Mouse (Mus musculus) Patski (cell line): ENCODE measurements around the gene Rhot2. TPM values are rescaled to one million over a fixed set of nuclear protein-coding genes. Genes with fewer than 3 reads are reported as not detected.

Experiments used
- ATAC-seq: fragments of 100-300 bp; one replicate; pipeline ENCODE4 v1.8.0; 2021
- CTCF ChIA-PET: fragments of 350-600 bp; sonication (Branson Sonifier 250); formaldehyde crosslinking; loops from one replicate; lab custom pipeline; 2022; ENCODE audit warnings: inconsistent platforms; lab: Charles Lee
- POLR2A ChIA-PET: fragments of 350-600 bp; sonication (Branson Sonifier 250); formaldehyde crosslinking; loops from one replicate; lab custom pipeline; 2022; ENCODE audit warnings: antibody characterized with exemption, inconsistent platforms; lab: Charles Lee
- DNase-seq: peaks from one replicate; pipeline ENCODE4 v3.0.0-alpha.2; 2011; ENCODE audit warnings: low read depth, low spot score
- H3K27me3 ChIP-seq: fragments of 371-371 bp; one replicate; pipeline ENCODE4 v1.5.1; 2021
- CTCF ChIP-seq: fragments of 100-300 bp; IDR thresholded peaks from one replicate; pipeline ENCODE4 v1.5.1; 2021
- in situ Hi-C: fragments of 300-500 bp; cut with MboI; formaldehyde crosslinking; loops from 3 replicates; pipeline ENCODE4 v1.11.1; 2018; ENCODE audit warnings: low pct_unique_long_range_greater_than_20kb, mixed read lengths
- polyA plus RNA-seq: library from polyadenylated mRNA; unstranded; gene quantifications from one replicate; pipeline ENCODE4 v1.2.3, GENCODE M21; 2021

Rhot2 gene
- polyA plus RNA-seq, 1 experiment from 2014 or later, result 96.4 TPM

DNA sequence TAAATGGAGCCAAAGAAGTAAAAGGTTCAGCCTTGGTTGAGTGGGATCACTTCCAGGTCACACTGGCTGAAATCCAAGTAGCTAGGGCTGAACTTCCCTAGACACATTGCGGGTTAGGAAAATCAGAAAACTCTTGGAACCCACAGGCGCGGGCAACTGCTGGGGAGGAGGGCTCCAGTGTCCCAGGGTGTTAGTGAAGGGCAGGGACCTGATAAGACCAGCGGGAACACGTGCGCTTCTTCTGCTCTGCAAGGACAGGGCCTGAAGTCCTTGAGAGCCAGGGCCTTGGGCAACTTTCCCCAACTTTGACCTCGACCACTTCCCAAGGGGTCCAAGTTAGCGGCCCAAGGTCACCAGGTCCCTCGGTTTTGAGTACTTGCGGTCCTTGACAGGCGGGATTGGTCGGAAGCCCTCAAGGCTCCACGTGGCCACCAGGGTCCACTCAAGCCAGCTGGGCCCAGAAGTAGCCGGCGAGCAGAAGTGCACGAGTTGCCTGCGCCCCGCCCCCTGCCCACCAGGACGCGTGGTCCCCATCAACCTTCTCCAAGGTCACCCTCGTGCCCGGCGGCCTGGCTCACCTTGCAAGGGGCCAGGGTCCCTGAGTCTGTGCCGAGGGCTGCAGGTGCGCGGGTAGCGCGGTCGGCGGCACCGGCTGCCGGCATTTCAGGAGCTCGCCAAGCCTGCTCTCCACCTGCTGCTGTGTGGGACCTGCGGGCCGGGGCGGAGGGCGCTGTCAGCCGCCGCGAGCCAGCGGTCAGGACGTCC is 23.4 kb upstream of the Rhot2 start:
- ATAC-seq (peak; percentile 45), DNase-seq (no peak)
- in situ Hi-C loops, result no loop called here
- POLR2A ChIA-PET, result interaction anchor here (1.3 to 1.6 kb wide), 2 partner anchors 9 to 11 kb away, joined by 3 to 8 read pairs; no protein-coding TSS in a partner anchor
- CTCF ChIA-PET, result interaction anchor here (0.6 to 1.4 kb wide), 3 partner anchors 11 to 142 kb away, joined by 3 to 4 read pairs (median 3); partner anchors contain the start of gene Stub1
- no peaks in the 10 kb centered on the region for H3K27me3 ChIP-seq
- no peak for TF ChIP-seq CTCF

DNA sequence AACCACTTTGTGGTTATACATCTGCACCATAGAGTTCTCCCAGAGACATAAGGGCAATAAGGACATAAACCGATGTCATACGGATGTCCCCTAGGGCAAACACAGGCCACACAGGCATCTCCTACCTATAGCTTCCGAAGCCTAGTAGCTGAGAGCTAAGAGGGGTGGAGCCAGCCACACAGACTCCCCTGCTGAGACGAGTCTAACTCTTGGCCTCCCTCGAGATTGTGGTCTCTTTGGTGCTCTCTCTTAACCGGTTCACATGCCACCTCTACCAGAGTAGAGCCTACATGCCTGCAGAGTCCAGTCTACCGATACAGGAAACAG is 22.8 kb upstream of the Rhot2 start:
- ChIA-PET POLR2A (interaction anchor here (1.6 kb wide), 1 partner anchor 10 kb away, joined by 8 read pairs; no protein-coding TSS in a partner anchor), CTCF (interaction anchor here (1.3 kb wide), 1 partner anchor 142 kb away, joined by 3 read pairs; no protein-coding TSS in a partner anchor)
- DNase-seq, result no peak
- no peaks in the 10 kb centered on the region for H3K27me3 ChIP-seq
- TF ChIP-seq CTCF, result no peak
- ATAC-seq, result no peak
- in situ Hi-C loops, result no loop called here

DNA sequence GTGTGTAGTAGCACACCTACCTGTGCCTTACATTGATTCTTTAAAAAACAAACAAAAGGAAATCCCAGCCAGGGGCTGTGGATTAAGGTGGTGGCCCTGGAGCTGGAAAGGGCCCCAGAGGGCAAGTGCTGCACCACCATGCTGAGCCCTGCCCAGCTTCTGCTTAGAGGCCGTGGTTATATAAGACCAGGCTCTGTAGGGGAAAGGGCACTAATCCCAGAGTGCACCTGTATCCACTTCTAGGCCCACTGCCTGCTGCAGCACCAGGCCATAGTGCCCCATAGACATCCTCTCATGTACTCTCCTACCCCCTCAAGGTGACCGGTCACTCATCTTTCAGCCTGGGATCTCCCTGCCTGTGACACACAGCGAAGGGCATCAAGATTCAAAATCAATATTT is 21.5 kb upstream of the Rhot2 start:
- ChIA-PET POLR2A (no interaction called here), CTCF (no interaction called here)
- ATAC-seq (no peak), DNase-seq (no peak)
- no peak for TF ChIP-seq CTCF
- in situ Hi-C loops, result no loop called here
- no peaks in the 10 kb centered on the region for H3K27me3 ChIP-seq

DNA sequence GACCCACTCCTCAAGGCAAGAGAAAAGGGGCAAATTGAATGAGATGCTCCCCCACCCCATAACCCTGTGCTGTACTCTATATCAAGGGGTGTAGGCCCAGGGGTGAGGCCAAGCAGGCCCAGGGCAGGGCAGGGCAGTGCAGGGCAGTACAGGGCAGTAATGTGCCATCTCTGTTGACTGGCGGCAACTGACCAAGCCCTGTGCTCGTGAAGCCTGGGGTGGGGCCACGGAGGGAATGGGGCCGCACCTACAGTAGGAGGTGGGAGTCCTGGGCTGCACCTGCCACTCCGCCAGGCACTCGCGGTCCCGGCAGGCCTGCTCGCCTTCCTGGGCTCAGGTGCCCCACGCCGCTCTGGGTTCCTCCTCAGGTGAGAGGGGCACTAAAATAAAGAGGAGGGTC is 20.6 kb upstream of the Rhot2 start:
- POLR2A ChIA-PET, result no interaction called here
- H3K27me3 ChIP-seq, result no peaks in the 10 kb centered on the region
- in situ Hi-C loops, result no loop called here
- ATAC-seq (no peak), DNase-seq (no peak)
- no peak for TF ChIP-seq CTCF
- CTCF ChIA-PET, result no interaction called here

DNA sequence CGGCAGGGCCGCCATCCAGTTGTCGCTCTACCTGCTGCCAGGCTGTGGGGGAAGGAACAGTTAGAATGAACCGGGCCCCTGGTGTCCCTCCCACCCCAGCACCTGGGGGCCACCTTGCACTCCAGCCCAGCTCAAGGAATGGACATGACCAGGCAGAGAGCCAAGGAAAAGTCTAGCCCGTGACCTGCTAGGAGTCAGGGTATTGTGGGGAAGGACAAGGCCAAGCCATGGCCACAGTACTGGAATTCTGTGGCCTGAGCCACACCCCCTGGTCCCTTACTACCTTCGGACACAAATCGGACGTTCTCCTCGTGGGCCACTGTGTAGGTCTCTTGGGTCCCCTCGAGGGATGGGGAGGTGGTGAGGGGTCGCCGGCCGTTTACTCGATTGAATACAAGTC is 19.7 kb upstream of the Rhot2 start:
- ATAC-seq (no peak), DNase-seq (no peak)
- ChIA-PET POLR2A (interaction anchor here (0.5 kb wide), 1 partner anchor 10 kb away, joined by 3 read pairs; no protein-coding TSS in a partner anchor), CTCF (no interaction called here)
- no peak for TF ChIP-seq CTCF
- in situ Hi-C loops, result no loop called here
- H3K27me3 ChIP-seq, result no peaks in the 10 kb centered on the region

GRCm38 (mm10) chr17:25863681-25864080 is 19.0 kb upstream of the Rhot2 start:
- ChIA-PET CTCF (no interaction called here), POLR2A (no interaction called here)
- DNase-seq (no peak), ATAC-seq (no peak)
- in situ Hi-C loops, result no loop called here
- TF ChIP-seq CTCF, result no peak
- H3K27me3 ChIP-seq, result no peaks in the 10 kb centered on the region

- in situ Hi-C loops, result no loop called here
- DNase-seq (no peak), ATAC-seq (no peak)
- no peaks in the 10 kb centered on the region for H3K27me3 ChIP-seq
- CTCF ChIA-PET, result interaction anchor here (1.3 kb wide), 2 partner anchors 10 to 14 kb away, joined by 3 to 4 read pairs; no protein-coding TSS in a partner anchor
- TF ChIP-seq CTCF, result no peak
- POLR2A ChIA-PET, result interaction anchor here (0.6 to 1.7 kb wide), 7 partner anchors 13 to 115 kb away, joined by 3 to 7 read pairs (median 4); partner anchors contain the start of genes Mettl26, Rhbdl1 and Stub1
Measured at GRCm38 (mm10) chr17:25861704-25862612, 17.3 kb upstream of the Rhot2 start.

- H3K27me3 ChIP-seq, result no peaks in the 10 kb centered on the region
- DNase-seq (no peak), ATAC-seq (peak; percentile 73)
- no peak for TF ChIP-seq CTCF
- in situ Hi-C loops, result no loop called here
- ChIA-PET POLR2A (interaction anchor here (0.9 to 1.7 kb wide), 4 partner anchors 14 to 24 kb away, joined by 3 to 7 read pairs (median 4); partner anchors contain the start of genes Mettl26 and Rhbdl1), CTCF (interaction anchor here (1.3 kb wide), 1 partner anchor 10 kb away, joined by 3 read pairs; no protein-coding TSS in a partner anchor)
Measured at GRCm38 (mm10) chr17:25860832-25861703, 16.4 kb upstream of the Rhot2 start, which contains the start of gene Wdr90. Gene Wdr90, minus strand, starts transcription at chr17:25861501.

DNA sequence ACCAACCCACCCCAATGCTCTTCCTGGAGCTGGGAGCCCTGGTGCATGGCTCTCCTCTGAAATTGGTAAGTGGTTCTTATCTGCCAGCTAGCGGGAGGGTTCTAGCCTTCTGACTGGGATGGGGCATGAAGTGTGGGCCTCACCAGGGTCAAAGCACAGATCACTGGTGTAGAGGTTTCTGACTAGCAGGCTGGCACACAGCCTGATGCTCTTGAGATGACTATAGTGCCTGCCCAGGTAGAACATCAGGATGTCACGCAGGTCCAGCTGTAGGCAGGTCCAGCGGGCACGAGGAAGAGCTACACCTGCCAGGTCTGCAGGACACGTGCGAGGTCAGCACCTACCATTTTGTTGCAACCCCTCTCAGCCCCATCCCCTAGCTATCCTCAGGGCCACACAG is 15.6 kb upstream of the Rhot2 start:
- ATAC-seq (no peak), DNase-seq (no peak)
- CTCF ChIA-PET, result no interaction called here
- no peak for TF ChIP-seq CTCF
- no peaks in the 10 kb centered on the region for H3K27me3 ChIP-seq
- in situ Hi-C loops, result no loop called here
- POLR2A ChIA-PET, result interaction anchor here (1.3 kb wide), 1 partner anchor 15 kb away, joined by 4 read pairs; no protein-coding TSS in a partner anchor
